2 mouse cellular contexts compared by ENCODE assay signal in the genomic region with DNA sequence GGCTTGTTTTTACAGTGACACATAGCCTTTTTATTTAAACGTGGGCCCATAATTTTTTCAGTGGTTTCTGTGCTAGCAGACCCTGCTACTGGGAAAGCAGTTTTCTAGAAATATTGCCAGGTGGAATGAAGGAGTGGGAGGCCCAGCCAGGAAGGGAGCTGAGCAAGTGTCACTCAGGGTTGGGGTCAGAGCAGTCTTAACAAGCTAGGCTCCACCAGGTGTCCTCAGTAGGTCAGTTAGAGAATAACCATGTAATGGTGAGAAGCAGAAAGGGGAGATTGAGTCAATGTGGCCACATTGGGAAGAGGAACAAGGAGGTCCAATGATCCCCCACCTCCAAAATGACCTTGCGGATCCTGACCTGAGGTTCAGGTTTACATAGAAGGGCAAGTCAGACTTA.
TF ChIP-seq lines count a peak whose summit lies in the region.

No protein-coding gene starts in this region.

TF ChIP-seq in CH12.LX, 34 proteins besides CTCF, POLR2A, EP300 and RAD21:
- no peak for TF ChIP-seq JUND (conservative IDR thresholded peaks at IDR 0.05; ENCODE audit: low read depth, low read length)
- TF ChIP-seq SMC3 (IDR thresholded peaks at IDR 0.05; ENCODE audit: low read depth, low read length), result peak; percentile 43

TF ChIP-seq in MEL, 35 proteins besides CTCF, POLR2A, EP300 and RAD21:
- TF ChIP-seq ZC3H11A (IDR thresholded peaks at IDR 0.05; ENCODE audit: low read depth, low read length) (peak; percentile 17; the same call in 1 of the 2 replicates), USF1 (IDR thresholded peaks at IDR 0.05; ENCODE audit: low read depth, low read length) (no peak), MYB (IDR thresholded peaks at IDR 0.05; ENCODE audit: low read depth, low read length) (no peak), BHLHE40 (IDR thresholded peaks at IDR 0.05; ENCODE audit: borderline replicate concordance, low read depth, low read length) (no peak), TAL1 (IDR thresholded peaks at IDR 0.05; ENCODE audit: low read length) (no peak), SMC3 (IDR thresholded peaks at IDR 0.05; ENCODE audit: low read depth, low read length) (peak; percentile 29; the same call in 1 of the 2 replicates)
